Mouse (Mus musculus) thymus, postnatal 36 days (tissue): ENCODE measurements around the gene Krt88.

Experiments used
- DNase-seq, 2 experiments: peaks; one replicate each; pipeline ENCODE4 v3.0.0; 2022; ENCODE audit warnings: mixed read lengths in 2 of 2

Krt88 gene

GRCm38 (mm10) chr15:101479007-101479665 lies 31.6 kb downstream of the Krt88 start:
- peak; percentile 76 to 81 for DNase-seq

- DNase-seq = peak in 1 of 2 experiments; percentile 16
These were observed 32.1 kb downstream of the Krt88 start for GRCm38 (mm10) chr15:101479666-101480060.

- no peak for DNase-seq
These were observed 34.5 kb downstream of the Krt88 start for GRCm38 (mm10) chr15:101482056-101482455.

- DNase-seq = no peak
These were observed 36.1 kb downstream of the Krt88 start for GRCm38 (mm10) chr15:101483646-101484045.

- DNase-seq = no peak
These were observed 37.4 kb downstream of the Krt88 start for GRCm38 (mm10) chr15:101484939-101485338.

- peak; percentile 59 to 60 for DNase-seq
These were observed 38.5 kb downstream of the Krt88 start for GRCm38 (mm10) chr15:101485911-101486635.

- no peak for DNase-seq
These were observed 43.9 kb downstream of the Krt88 start, which contains the start of gene Krt83 for GRCm38 (mm10) chr15:101491431-101491830. Krt83 (minus strand) TSS chr15:101491512.

- DNase-seq = no peak
These were observed 45.2 kb downstream of the Krt88 start for GRCm38 (mm10) chr15:101492718-101493117.

GRCm38 (mm10) chr15:101493713-101494112 lies 46.2 kb downstream of the Krt88 start:
- DNase-seq = no peak

- DNase-seq = no peak
These were observed 46.7 kb downstream of the Krt88 start for GRCm38 (mm10) chr15:101494203-101494602.

GRCm38 (mm10) chr15:101495266-101495665 lies 47.7 kb downstream of the Krt88 start:
- DNase-seq = no peak

GRCm38 (mm10) chr15:101497181-101497580 lies 49.6 kb downstream of the Krt88 start:
- no peak for DNase-seq
